Mouse (Mus musculus): ENCODE results near the gene Pacs1. TPM values are rescaled to one million over a fixed set of nuclear protein-coding genes. Genes with fewer than 3 reads are reported as not detected.
"Not testable (repeated sequence)": the region's sequence is repeated elsewhere in the genome, so short reads cannot be mapped to it uniquely, and the experiment has no call there.

Gene Pacs1
- polyA plus RNA-seq, 1 experiment from 2014 or later, result 6.6 TPM

- Histone ChIP-seq H3K4me3 (ENCODE audit: low read depth, low read length) (no peak overlapping the region), H3K4me2 (replicated peaks; ENCODE audit: low read depth) (no peak overlapping the region), H3K27ac (ENCODE audit: low read depth, low read length) (no peak overlapping the region), H3K27me3 (replicated peaks; ENCODE audit: control insufficient read depth, insufficient read depth, low read length) (no peaks in the 10 kb centered on the region), H3K9me3 (ENCODE audit: control insufficient read depth) (no peaks in the 10 kb centered on the region), H3K9ac (ENCODE audit: low read depth, low read length) (no peak overlapping the region), H3K4me1 (replicated peaks; ENCODE audit: control insufficient read depth, insufficient read depth, low read length) (no peaks in the 10 kb centered on the region), H3K36me3 (ENCODE audit: control insufficient read depth, insufficient read depth) (no peaks in the 10 kb centered on the region)
- TF ChIP-seq CTCF (IDR thresholded peaks at IDR 0.05; ENCODE audit: low read depth), result no peak
- 91% methylated on average over 4 of the region's 4 CpGs for WGBS
- ATAC-seq, result no peak
These were observed 40.2 kb downstream of the Pacs1 start for GRCm38 (mm10) chr19:5232696-5233095.

GRCm38 (mm10) chr19:5230110-5230509 is 42.8 kb downstream of the Pacs1 start:
- H3K9ac ChIP-seq (ENCODE audit: low read depth, low read length), result no peak overlapping the region
- H3K9me3 ChIP-seq (ENCODE audit: control insufficient read depth), result no peaks in the 10 kb centered on the region
- WGBS, result 39% methylated on average over 2 of the region's 2 CpGs
- 0 out of 2 replicates have a peak, but pooled peaks cover 2% of the 10 kb centered on the region for H3K4me1 ChIP-seq (replicated peaks; ENCODE audit: control insufficient read depth, insufficient read depth, low read length)
- no peak for ATAC-seq
- TF ChIP-seq CTCF (IDR thresholded peaks at IDR 0.05; ENCODE audit: low read depth), result no peak
- no peaks in the 10 kb centered on the region for H3K36me3 ChIP-seq (ENCODE audit: control insufficient read depth, insufficient read depth)
- no peak overlapping the region for H3K27ac ChIP-seq (ENCODE audit: low read depth, low read length)
- H3K4me3 ChIP-seq (ENCODE audit: low read depth, low read length), result no peak overlapping the region
- no peak overlapping the region for H3K4me2 ChIP-seq (replicated peaks; ENCODE audit: low read depth)
- H3K27me3 ChIP-seq (replicated peaks; ENCODE audit: control insufficient read depth, insufficient read depth, low read length), result no peaks in the 10 kb centered on the region

GRCm38 (mm10) chr19:5224624-5225023 is 48.3 kb downstream of the Pacs1 start:
- H3K36me3 ChIP-seq (ENCODE audit: control insufficient read depth, insufficient read depth), result no peaks in the 10 kb centered on the region
- H3K4me1 ChIP-seq (replicated peaks; ENCODE audit: control insufficient read depth, insufficient read depth, low read length), result 0 out of 2 replicates have a peak, but pooled peaks cover 4% of the 10 kb centered on the region
- 47% methylated on average over 2 of the region's 2 CpGs for WGBS
- no peak overlapping the region for H3K4me3 ChIP-seq (ENCODE audit: low read depth, low read length)
- no peaks in the 10 kb centered on the region for H3K27me3 ChIP-seq (replicated peaks; ENCODE audit: control insufficient read depth, insufficient read depth, low read length)
- ATAC-seq, result no peak
- H3K9ac ChIP-seq (ENCODE audit: low read depth, low read length), result no peak overlapping the region
- no peaks in the 10 kb centered on the region for H3K9me3 ChIP-seq (ENCODE audit: control insufficient read depth)
- H3K27ac ChIP-seq (ENCODE audit: low read depth, low read length), result no peak overlapping the region
- no peak for TF ChIP-seq CTCF (IDR thresholded peaks at IDR 0.05; ENCODE audit: low read depth)
- no peak overlapping the region for H3K4me2 ChIP-seq (replicated peaks; ENCODE audit: low read depth)

DNA sequence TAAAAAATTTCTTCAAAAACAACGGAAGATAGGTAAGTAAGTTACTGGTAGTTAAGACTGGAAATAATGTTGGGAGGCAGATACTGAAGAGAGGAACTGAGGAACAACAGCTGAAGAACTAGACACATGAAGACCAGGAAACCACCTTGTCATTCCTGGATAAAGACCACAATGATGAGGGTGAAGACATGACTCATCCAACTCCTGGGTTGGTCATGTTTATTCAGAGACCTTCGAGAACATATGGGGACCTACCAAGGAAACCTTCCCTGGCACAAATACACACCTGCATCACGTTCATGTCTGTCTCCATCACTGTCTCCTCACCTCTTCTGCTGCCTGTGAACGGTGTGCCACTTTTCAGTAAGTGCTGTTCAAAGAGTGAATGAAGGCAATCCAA is 48.8 kb downstream of the Pacs1 start:
- no peaks in the 10 kb centered on the region for H3K36me3 ChIP-seq (ENCODE audit: control insufficient read depth, insufficient read depth)
- 0 out of 2 replicates have a peak, but pooled peaks cover 4% of the 10 kb centered on the region for H3K4me1 ChIP-seq (replicated peaks; ENCODE audit: control insufficient read depth, insufficient read depth, low read length)
- H3K27ac ChIP-seq (ENCODE audit: low read depth, low read length), result no peak overlapping the region
- H3K9me3 ChIP-seq (ENCODE audit: control insufficient read depth), result no peaks in the 10 kb centered on the region
- H3K4me2 ChIP-seq (replicated peaks; ENCODE audit: low read depth), result no peak overlapping the region
- no peaks in the 10 kb centered on the region for H3K27me3 ChIP-seq (replicated peaks; ENCODE audit: control insufficient read depth, insufficient read depth, low read length)
- H3K4me3 ChIP-seq (ENCODE audit: low read depth, low read length), result no peak overlapping the region
- 77% methylated on average over 4 of the region's 4 CpGs for WGBS
- H3K9ac ChIP-seq (ENCODE audit: low read depth, low read length), result no peak overlapping the region
- ATAC-seq, result no peak
- TF ChIP-seq CTCF (IDR thresholded peaks at IDR 0.05; ENCODE audit: low read depth), result no peak

GRCm38 (mm10) chr19:5221926-5222325 is 51.0 kb downstream of the Pacs1 start:
- Histone ChIP-seq H3K9ac (ENCODE audit: low read depth, low read length) (no peak overlapping the region), H3K4me3 (ENCODE audit: low read depth, low read length) (no peak overlapping the region), H3K4me2 (replicated peaks; ENCODE audit: low read depth) (no peak overlapping the region), H3K36me3 (ENCODE audit: control insufficient read depth, insufficient read depth) (no peaks in the 10 kb centered on the region), H3K9me3 (ENCODE audit: control insufficient read depth) (no peaks in the 10 kb centered on the region), H3K27ac (ENCODE audit: low read depth, low read length) (no peak overlapping the region), H3K27me3 (replicated peaks; ENCODE audit: control insufficient read depth, insufficient read depth, low read length) (no peaks in the 10 kb centered on the region), H3K4me1 (replicated peaks; ENCODE audit: control insufficient read depth, insufficient read depth, low read length) (0 out of 2 replicates have a peak, but pooled peaks cover 4% of the 10 kb centered on the region)
- WGBS, result 62% methylated on average over 2 of the region's 2 CpGs
- no peak for TF ChIP-seq CTCF (IDR thresholded peaks at IDR 0.05; ENCODE audit: low read depth)
- ATAC-seq, result no peak

DNA sequence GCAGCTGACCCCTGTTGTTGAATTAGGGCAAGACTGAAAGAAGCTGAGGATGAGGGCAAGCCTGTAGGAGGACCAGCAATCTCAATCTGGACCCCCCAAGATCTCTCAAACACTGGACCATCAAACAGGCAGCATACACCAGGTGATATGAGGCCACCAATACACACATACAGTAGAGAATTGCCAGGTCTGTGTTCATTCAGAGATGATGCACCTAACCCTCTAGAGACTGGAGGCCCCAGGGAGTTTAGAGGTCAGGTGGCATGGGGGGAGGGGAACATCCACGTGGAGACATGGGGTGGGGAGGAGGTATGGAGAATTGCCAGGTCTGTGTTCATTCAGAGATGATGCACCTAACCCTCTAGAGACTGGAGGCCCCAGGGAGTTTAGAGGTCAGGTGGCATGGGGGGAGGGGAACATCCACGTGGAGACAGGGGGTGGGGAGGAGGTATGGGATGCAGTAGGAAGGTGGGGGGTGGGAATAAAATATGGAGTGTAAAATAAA is 51.6 kb downstream of the Pacs1 start:
- H3K9ac ChIP-seq (ENCODE audit: low read depth, low read length); H3K36me3 ChIP-seq (ENCODE audit: control insufficient read depth, insufficient read depth); H3K9me3 ChIP-seq (ENCODE audit: control insufficient read depth); H3K4me1 ChIP-seq (replicated peaks; ENCODE audit: control insufficient read depth, insufficient read depth, low read length); H3K4me3 ChIP-seq (ENCODE audit: low read depth, low read length); H3K4me2 ChIP-seq (replicated peaks; ENCODE audit: low read depth); ATAC-seq; H3K27ac ChIP-seq (ENCODE audit: low read depth, low read length); H3K27me3 ChIP-seq (replicated peaks; ENCODE audit: control insufficient read depth, insufficient read depth, low read length): not testable (repeated sequence)
- 20% methylated on average over 2 of the region's 2 CpGs for WGBS

DNA sequence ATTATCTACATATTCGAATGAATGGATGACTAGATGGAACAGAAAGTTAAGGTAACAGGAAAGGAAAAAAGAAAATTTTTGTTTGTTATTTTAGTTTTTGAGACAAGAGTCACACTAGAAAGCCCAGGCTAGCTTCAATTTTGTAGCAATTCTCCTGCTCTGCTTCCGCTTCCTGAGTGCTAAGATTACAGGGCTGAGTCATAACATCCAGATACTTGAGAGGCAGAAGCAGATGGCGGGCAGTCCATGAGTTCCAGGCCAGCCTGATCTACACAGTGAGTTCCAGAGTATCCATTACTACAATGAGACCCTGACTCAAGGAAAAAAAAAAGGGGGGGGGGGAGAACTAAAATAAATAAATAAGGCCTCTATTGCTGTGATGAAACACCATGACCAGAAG is 52.5 kb downstream of the Pacs1 start:
- no peak overlapping the region for H3K4me2 ChIP-seq (replicated peaks; ENCODE audit: low read depth)
- no peak for ATAC-seq
- TF ChIP-seq CTCF (IDR thresholded peaks at IDR 0.05; ENCODE audit: low read depth), result no peak
- WGBS, result 86% methylated on average over 3 of the region's 3 CpGs
- no peak overlapping the region for H3K9ac ChIP-seq (ENCODE audit: low read depth, low read length)
- H3K27me3 ChIP-seq (replicated peaks; ENCODE audit: control insufficient read depth, insufficient read depth, low read length), result no peaks in the 10 kb centered on the region
- no peaks in the 10 kb centered on the region for H3K9me3 ChIP-seq (ENCODE audit: control insufficient read depth)
- no peaks in the 10 kb centered on the region for H3K36me3 ChIP-seq (ENCODE audit: control insufficient read depth, insufficient read depth)
- 0 out of 2 replicates have a peak, but pooled peaks cover 4% of the 10 kb centered on the region for H3K4me1 ChIP-seq (replicated peaks; ENCODE audit: control insufficient read depth, insufficient read depth, low read length)
- no peak overlapping the region for H3K4me3 ChIP-seq (ENCODE audit: low read depth, low read length)
- no peak overlapping the region for H3K27ac ChIP-seq (ENCODE audit: low read depth, low read length)
